Mouse (Mus musculus): ENCODE results near the gene Polr1d. TPM values are rescaled to one million over a fixed set of nuclear protein-coding genes. Genes with fewer than 3 reads are reported as not detected.

Polr1d gene
- polyA plus RNA-seq (2012; ENCODE audit: low replicate concordance), result 45.4 and 47.9 TPM in 2 replicates

DNA sequence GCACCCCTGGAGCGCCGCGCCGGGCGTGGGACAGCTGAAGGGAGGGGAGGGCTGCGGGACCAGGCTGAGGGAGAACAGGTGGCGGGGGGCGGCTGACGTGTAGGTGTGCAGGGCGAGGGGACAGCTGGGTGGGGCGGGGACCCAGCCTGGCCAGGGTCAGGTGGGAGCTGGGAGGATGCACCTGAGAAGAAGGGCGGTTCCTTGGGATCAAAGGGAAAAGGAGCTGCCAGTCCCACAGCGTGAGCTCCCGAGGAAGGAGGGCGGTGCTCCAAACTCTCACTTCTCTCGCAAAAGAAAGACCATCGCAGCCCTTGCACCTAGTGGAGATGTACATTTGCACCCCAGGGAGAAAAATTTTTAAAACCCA is at the start of gene Polr1d:
Gene Polr1d, plus strand, starts transcription at position 252 of the 367 bp plus-strand sequence.

GRCm38 (mm10) chr5:147076026-147076798 is 638 bp upstream of the Polr1d start, which contains the start of gene Lnx2:
Gene Lnx2 (minus strand): TSS chr5:147076586.

Other genes starting within 250 kb of the Polr1d start
- gene Rpl21, start 244.2 kb upstream of the Polr1d start, polyA plus RNA-seq (2012; ENCODE audit: low replicate concordance), result 22.7 and 48.0 TPM in 2 replicates
- gene Rasl11a, start 232.0 kb upstream of the Polr1d start, polyA plus RNA-seq (2012; ENCODE audit: low replicate concordance), result 1.1 and 1.4 TPM in 2 replicates
- 41.3 and 76.0 TPM in 2 replicates for gene Gtf3a, start 128.4 kb upstream of the Polr1d start, polyA plus RNA-seq (2012; ENCODE audit: low replicate concordance)
- gene Mtif3, start 113.2 kb upstream of the Polr1d start, polyA plus RNA-seq (2012; ENCODE audit: low replicate concordance), result 5.4 and 12.6 TPM in 2 replicates
- 31.1 and 31.6 TPM in 2 replicates for gene Lnx2, start 464 bp upstream of the Polr1d start, polyA plus RNA-seq (2012; ENCODE audit: low replicate concordance)
- gene Gsx1, start 111.6 kb downstream of the Polr1d start, polyA plus RNA-seq (2012; ENCODE audit: low replicate concordance), result not detected in 2 replicates
- gene Pdx1, start 192.9 kb downstream of the Polr1d start, polyA plus RNA-seq (2012; ENCODE audit: low replicate concordance), result not detected in 2 replicates
- not detected in 2 replicates for gene Cdx2, start 230.2 kb downstream of the Polr1d start, polyA plus RNA-seq (2012; ENCODE audit: low replicate concordance)
- not detected in 2 replicates for gene Urad, start 245.4 kb downstream of the Polr1d start, polyA plus RNA-seq (2012; ENCODE audit: low replicate concordance)

Data from hematopoietic multipotent progenitor cell, adult 10-12 weeks (in vitro differentiated cells).